Mouse (Mus musculus): ENCODE data around the gene Col1a2.

The Col1a2 gene

GRCm38 (mm10) chr6:4521031-4521430, 16.4 kb downstream of the Col1a2 start:
- no peak for DNase-seq (ENCODE audit: low spot score)

- DNase-seq (ENCODE audit: low spot score), result no peak
Measured at GRCm38 (mm10) chr6:4528439-4528838, 23.8 kb downstream of the Col1a2 start.

GRCm38 (mm10) chr6:4530986-4531385, 26.4 kb downstream of the Col1a2 start:
- DNase-seq (ENCODE audit: low spot score), result no peak

GRCm38 (mm10) chr6:4532898-4533297, 28.3 kb downstream of the Col1a2 start:
- DNase-seq (ENCODE audit: low spot score), result no peak

- DNase-seq (ENCODE audit: low spot score), result no peak
Measured at GRCm38 (mm10) chr6:4534462-4535079, 30.0 kb downstream of the Col1a2 start.

- DNase-seq (ENCODE audit: low spot score), result no peak
Measured at GRCm38 (mm10) chr6:4541926-4542715, 37.5 kb downstream of the Col1a2 start.

- DNase-seq (ENCODE audit: low spot score), result peak; percentile 1
Measured at GRCm38 (mm10) chr6:4544554-4544953, 39.9 kb downstream of the Col1a2 start.

- DNase-seq (ENCODE audit: low spot score), result peak; percentile 19
Measured at GRCm38 (mm10) chr6:4545727-4546126, 41.1 kb downstream of the Col1a2 start.

GRCm38 (mm10) chr6:4548894-4549293, 44.3 kb downstream of the Col1a2 start:
- no peak for DNase-seq (ENCODE audit: low spot score)

GRCm38 (mm10) chr6:4549846-4550548, 45.4 kb downstream of the Col1a2 start:
- DNase-seq (ENCODE audit: low spot score), result no peak

GRCm38 (mm10) chr6:4550549-4550915, 45.9 kb downstream of the Col1a2 start:
- DNase-seq (ENCODE audit: low spot score), result no peak

GRCm38 (mm10) chr6:4555366-4555765, 50.8 kb downstream of the Col1a2 start:
- DNase-seq (ENCODE audit: low spot score), result no peak

GRCm38 (mm10) chr6:4557086-4557485, 52.5 kb downstream of the Col1a2 start:
- no peak for DNase-seq (ENCODE audit: low spot score)

GRCm38 (mm10) chr6:4557678-4558077, 53.1 kb downstream of the Col1a2 start:
- no peak for DNase-seq (ENCODE audit: low spot score)

GRCm38 (mm10) chr6:4561156-4561555, 56.5 kb downstream of the Col1a2 start:
- DNase-seq (ENCODE audit: low spot score), result no peak

GRCm38 (mm10) chr6:4561621-4562020, 57.0 kb downstream of the Col1a2 start:
- DNase-seq (ENCODE audit: low spot score), result no peak

- no peak for DNase-seq (ENCODE audit: low spot score)
Measured at GRCm38 (mm10) chr6:4562401-4562800, 57.8 kb downstream of the Col1a2 start.

GRCm38 (mm10) chr6:4563477-4563876, 58.9 kb downstream of the Col1a2 start:
- DNase-seq (ENCODE audit: low spot score), result no peak

- DNase-seq (ENCODE audit: low spot score), result no peak
Measured at GRCm38 (mm10) chr6:4570412-4570811, 65.8 kb downstream of the Col1a2 start.

- DNase-seq (ENCODE audit: low spot score), result no peak
Measured at GRCm38 (mm10) chr6:4577756-4578155, 73.1 kb downstream of the Col1a2 start.

- no peak for DNase-seq (ENCODE audit: low spot score)
Measured at GRCm38 (mm10) chr6:4578343-4578742, 73.7 kb downstream of the Col1a2 start.

GRCm38 (mm10) chr6:4579620-4580019, 75.0 kb downstream of the Col1a2 start:
- no peak for DNase-seq (ENCODE audit: low spot score)

GRCm38 (mm10) chr6:4583485-4583884, 78.9 kb downstream of the Col1a2 start:
- DNase-seq (ENCODE audit: low spot score), result no peak

Data from T-cell, adult 2 months (primary cell).